Mouse (Mus musculus) 416B (cell line): ENCODE data around the gene 1700092M07Rik.

Experiments
- DNase-seq: peaks from one replicate; pipeline ENCODE4 v3.0.0; 2011; ENCODE audit warnings: low read depth

1700092M07Rik gene

DNA sequence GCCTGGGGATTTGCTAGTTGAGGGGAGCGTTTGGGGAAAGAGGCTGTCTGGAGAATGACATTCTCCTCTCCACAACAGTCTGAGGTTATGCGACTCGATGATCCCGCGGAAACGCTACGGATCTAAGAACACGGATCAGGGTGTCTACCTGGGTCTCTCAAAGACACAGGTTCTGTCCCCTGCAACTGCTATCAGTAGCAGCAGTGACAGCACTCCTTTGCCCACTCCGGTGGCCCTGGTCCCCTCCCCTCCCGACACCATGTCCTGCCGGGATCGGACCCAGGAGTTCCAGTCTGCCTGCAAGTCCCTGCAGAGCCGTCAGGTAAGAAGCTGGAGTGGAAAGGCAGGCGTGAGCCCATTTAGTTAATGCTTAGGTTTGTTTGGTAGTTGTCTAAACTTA lies 1.7 kb downstream of the 1700092M07Rik start:
- DNase-seq = peak; percentile 20

DNA sequence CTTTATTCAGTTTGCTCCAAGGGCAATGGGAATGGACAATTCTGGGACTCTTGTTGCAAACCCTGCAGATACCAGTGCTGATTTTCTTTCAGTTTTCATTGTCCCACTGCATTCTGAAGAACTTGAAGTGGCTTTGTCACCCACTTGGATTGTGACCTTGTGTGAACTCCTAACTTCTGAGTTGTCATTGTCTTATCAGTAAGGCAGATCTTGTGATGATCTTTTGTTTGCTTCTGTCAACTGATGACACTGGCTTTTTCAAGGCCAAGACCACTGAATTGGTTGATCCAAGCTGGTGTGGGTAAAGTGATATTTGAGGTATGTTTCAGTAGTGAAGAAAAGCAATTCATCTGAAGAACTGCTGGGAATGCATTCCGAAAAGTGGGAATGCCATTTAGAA lies 4.9 kb downstream of the 1700092M07Rik start:
- DNase-seq = no peak

DNA sequence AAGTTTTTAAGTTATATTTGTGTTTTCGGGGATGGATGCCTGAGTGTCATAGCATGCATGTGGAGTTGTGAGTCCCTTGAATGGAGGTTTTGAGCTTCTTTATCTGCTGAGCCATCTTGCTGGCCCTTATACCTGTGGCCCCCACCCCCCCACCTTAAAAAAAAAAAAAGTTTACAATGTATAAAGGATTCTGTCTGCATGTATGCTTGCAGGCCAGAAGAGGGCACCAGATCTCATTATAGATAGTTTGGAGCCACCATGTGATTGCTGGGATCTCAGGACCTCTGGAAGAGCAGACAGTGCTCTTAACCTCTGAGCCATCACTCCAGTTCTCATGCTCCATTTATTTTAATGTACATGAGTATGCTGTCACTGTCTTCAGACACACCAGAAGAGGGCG lies 6.8 kb downstream of the 1700092M07Rik start:
- DNase-seq = peak; percentile 54

DNA sequence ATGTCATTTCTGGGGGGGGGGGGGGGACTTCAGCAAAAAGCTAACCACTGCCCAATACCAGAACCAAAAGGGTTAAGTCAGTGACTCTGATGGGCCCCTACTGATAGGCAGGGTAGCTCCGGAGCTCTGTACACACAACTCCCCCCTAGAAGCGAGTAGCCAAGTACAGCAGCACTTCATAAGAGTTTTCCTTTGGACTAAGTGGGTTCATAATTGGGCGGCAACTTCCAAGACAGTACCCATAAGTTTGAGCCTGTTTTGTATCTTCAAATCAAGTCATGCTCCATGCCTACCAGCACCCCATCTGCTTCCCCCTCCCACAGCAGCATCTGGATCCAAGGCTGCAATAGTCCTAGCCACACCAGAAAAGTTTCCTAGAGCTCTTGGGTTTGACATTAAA lies 15.1 kb downstream of the 1700092M07Rik start:
- DNase-seq = no peak

DNA sequence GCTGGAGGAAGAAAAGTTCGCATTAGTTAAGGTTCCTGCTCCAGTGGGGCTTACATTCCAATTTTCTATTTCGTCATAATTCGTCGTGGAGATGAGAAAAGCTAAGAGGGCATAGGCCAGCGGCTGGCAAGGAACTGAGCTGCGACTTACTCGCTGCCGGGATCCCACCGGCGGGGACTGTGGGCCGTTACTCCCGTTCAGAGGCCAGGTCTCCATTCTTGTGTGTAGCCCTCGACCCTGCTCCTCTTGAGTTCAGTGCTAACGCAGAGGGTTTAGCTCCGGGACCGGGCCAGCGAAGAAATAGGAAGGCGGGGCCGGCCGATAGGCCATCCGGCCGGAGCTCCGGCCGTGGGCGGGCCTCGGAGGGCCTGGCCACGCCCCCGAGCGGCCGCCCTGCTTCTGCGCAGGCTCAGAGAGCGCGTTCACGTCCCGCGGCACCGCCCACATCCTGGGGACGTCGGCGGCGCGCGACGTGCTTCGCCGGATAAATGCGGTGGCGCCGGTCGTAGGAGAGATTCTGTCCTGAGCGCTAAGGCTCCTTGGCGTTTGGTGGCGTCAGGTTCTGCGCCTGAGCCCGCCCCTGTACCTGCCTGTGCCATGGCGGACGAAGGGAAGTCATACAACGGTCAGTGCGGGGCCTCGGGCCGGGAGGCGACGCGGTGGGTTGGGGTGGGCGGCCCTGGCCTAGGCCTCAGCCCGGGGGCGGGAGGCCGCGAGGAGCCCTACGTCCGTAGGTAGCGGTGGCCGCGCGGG lies 16.3 kb downstream of the 1700092M07Rik start, which contains the start of gene Nxf1:
Nxf1 (plus strand) TSS at position 439 of the 753 bp plus-strand sequence.
- DNase-seq = peak; percentile 94

DNA sequence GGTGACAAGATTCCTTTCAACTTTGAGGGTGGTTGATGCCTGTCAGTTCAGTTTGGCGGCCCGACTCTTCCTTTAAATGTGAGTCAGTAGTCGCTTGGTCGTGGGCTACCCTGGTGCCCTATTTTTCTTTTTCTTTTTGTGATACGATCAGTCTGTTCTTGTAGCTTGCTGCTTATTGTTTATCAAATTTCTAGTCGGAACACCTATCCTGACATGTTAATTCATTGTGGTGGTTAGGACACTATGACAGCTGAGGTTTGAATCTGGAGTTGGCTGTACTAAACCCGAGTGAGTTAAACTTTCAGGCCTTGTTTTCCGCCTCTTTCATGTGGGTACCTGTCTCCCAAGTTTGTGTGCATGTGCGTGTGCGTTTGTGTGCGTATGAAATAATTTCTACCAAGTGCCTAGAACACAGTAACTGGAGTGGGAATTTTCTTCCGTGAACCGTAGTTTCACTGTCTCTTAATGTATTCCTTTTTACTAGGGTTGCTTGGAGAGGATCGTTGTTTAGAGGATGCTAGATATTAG lies 17.0 kb downstream of the 1700092M07Rik start:
- peak; percentile 48 for DNase-seq

DNA sequence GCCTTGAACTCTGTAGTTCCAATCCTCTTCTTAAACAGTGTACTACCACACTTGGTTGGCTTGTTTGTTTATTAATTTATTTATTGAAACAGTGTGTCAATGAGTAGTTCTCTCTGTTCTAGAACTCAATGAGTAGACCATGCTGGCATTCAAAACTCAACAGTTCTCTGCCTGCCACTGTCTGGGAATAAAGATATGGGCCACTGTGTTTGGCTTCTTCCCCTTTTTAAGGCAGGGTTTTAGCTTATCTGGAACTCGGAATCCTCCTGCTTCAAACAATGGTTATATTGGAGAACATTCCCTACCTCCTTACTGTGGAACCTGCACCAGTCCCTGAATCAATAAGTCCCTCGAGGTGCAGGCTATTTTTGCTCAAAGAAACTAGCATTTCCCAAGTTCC lies 18.4 kb downstream of the 1700092M07Rik start:
- DNase-seq = no peak

DNA sequence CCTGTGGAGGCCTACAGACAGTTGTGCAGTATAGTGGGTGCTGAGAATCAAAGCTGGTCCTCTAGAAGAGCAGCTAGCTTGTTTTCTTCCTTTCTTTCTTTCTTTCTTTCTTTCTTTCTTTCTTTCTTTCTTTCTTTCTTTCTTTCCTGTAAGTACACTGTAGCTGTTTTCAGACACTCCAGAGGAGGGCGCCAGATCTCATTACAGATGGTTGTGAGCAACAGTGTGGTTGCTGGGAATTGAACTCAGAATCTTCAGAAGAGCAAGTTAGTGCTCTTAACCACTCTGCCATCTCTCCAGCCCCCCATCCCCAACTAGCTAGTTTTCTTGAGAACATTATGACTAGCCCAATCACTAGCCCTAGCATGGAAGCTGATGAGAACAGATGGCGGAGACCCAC lies 20.2 kb downstream of the 1700092M07Rik start:
- DNase-seq = no peak

DNA sequence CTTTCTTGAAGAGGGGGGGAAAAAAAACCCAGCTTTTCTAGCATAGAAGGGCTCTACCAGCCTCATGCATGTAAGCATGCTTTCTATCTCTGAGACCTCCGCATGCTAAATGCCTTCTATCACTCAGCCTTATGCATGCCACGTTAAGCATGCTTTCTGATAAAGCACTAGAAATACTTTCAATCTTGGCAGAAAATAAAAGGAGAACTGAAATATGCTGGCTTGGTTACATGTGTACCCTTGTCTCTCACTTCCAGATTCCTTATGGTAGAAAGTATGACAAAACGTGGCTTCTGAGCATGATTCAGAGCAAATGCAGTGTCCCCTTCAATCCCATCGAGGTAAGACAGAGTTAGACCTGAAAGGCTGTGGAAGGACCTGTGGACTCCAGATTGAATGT lies 22.8 kb downstream of the 1700092M07Rik start:
- no peak for DNase-seq

DNA sequence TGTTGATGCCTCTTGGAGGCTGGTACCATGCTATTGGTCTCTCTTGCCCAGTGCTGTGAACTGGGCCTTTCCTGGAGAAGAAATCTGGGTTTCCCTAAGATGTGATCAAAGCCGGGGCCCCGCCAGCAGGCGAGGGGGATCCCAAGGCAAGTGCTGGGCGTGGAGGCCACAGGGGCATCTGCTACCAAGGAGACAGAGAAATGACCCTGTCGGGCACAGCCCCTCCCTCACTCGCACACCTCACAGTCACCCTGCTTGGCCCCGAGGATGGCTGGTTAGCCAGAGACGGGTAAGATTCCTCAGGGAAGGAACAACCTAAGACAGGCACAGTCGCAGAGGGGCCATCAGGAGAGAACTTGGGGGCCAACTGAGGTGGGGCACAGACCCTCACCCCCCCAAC lies 25.0 kb downstream of the 1700092M07Rik start:
- DNase-seq = no peak

DNA sequence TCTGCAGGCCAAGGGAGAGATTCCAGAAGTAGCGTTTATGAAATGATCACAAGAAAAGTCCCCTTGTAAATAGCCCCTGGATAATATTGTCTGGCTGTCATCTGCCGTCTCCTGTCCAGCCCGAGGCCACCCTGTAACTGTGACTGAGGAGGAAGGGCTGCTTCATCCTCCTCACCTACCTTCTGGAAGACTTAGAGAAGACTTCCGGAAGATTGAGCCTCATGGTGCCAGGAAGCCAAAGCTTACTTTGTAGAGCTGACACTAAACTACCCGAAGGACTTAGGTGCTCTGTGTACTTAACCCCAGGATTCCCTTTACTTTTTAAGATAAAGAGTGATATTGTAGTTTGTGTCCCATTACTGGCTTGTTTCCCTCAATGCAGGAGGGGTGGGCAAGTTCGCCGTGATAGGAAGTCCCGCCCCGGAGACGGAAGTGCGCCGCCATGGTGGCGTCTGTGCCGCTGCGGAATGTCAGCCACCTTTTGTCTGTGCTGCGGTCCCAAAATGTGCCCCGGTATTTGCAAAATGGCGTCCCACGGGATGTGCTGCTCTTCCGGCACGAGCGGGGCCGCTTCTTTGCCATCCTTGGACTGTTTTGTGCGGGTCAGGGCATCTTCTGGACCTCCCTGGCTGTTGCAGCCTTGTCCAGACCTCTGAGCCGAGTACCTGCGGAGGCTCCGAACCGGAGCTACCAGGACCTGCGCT lies 30.2 kb downstream of the 1700092M07Rik start, which contains the start of gene Tmem223:
Tmem223 (plus strand) TSS at position 430 of the 704 bp plus-strand sequence.
- peak; percentile 83 for DNase-seq

DNA sequence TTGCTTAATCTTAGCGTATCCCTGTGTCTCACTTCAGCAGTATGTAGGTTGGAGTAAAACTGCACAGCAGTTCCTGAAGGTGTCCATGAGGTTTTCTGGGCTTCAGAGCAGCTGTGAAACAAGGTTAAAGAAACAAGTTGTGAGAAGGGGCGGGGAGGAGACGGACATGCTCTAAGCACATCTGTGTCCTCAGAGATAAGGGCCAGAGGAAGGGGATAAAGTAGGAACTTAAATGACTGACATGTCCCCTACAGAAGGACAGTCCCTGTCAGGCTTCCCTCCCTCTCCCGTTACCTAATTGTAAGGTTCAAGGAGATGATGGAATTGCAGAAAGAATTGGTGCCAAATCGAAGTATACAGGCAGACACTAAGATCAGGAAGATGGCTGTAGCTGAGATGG lies 32.5 kb downstream of the 1700092M07Rik start:
- peak; percentile 70 for DNase-seq

DNA sequence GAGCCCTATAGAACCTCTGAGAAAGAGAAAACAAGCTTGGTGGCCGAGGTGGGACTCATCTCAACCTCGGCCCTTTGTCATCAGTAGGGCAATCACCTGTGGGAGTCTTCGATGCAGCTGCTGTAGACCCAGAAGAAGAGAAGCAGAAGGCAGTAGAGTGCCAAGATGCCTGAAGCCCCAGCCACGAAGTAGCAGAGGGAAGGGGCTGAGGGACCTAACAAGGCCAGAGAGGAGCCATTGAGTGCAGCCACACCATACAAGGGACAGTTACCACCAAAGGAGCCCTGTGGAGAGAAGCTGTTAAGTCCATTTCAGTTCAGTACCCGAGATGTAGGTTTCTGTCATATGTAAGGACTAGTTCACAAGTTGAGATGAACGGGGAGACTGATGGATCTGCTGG lies 32.9 kb downstream of the 1700092M07Rik start:
- DNase-seq = peak; percentile 49

DNA sequence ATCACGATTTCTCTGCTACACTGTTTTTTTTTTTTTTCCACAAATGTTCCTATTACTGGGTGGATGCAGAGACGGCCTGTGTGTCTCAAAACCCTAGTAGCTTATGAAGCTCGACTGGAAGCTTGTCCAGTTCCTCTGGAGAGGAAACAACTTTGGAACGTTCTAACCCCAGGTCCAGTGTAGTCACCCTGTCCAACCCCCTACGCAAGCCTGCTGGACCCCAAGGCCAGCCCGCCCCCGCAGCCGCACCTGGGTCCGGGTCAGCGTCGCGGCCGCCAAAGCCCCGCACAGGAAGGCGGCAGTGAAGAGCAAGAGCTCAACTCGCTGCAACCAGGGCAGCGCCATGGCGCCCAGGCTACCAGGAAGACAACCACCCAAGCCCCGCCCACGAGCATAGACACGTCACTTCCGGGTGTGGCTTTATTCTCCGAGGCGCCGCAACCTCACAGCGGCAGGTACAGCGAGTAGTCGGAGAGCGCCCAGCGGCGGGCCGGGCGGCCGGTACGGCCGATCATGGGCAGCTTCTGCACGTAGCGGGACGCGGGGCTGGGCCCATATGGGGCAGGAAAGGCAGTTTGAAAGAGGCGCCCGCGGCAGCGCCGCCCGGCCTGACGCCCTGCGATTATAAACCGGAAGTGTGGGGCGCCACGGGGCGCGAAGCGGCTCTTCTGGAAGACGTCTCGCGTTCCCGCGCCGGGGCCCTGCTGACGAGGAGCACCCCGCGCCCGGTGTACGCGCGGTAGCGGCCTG lies 33.7 kb downstream of the 1700092M07Rik start, which contains the start of gene Tmem179b:
Tmem179b (minus strand) TSS at position 382 of the 750 bp plus-strand sequence.
- DNase-seq = peak; percentile 95

DNA sequence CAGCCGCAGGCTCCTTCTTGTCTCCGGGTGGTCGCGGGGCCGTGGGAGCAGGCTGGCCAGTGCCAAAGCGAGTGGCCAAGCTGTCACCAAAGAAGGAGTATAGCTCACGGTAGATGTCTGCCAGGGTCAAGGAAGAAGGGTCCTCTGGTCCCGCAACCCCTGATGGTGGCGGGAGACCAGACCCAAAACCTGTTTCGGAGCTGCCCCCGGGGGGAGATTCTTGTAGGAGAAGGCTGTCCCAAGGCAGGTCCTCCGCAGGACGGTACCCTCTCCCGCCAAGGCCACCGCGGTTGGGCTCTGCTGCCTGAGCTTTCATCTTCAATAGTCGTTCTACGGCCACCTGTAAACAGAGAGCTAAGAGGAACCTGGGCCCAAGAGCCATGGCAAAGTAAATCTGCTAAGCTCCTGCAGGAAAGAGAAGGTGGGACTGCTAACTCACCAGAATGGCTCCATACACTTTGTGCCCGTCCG lies 34.5 kb downstream of the 1700092M07Rik start:
- DNase-seq = peak; percentile 40

DNA sequence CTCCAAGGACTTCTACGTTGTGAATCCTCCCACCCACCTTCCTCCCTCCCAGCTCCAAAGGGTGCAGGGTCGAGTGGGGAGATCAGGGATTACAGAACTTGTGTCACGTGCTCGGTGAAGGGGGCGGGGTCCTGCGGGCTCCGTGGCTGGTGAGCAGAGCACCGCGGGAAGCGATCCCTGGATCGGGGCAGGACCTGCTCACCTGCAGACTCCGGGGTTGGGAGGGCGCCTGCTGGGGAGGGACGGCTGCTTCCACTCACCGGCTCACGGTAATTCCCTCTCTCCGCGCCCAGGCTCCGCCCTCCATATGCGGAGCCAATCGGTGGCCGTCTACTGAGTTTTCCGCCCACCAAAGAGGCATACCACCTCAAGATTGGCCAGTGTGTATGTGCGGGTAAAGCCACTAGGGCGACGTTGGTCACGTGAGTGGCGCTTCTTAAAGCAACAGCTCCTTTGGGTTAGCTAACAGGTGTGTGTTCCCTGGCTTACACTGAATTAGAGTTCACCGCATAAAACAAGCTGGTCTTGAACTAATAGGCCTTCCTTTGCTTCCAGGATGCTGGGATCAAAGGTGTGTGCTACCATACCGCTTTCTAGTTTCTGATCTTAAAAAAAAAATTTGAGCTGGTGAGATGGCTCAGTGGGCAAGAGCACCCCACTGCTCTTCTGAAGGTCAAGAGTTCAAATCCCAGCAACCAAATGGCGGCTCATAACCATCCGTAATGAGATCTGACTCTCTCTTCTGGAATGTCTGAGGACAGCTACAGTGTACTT lies 45.7 kb downstream of the 1700092M07Rik start, which contains the start of gene Taf6l:
Taf6l (minus strand) TSS at position 410 of the 774 bp plus-strand sequence.
- peak; percentile 98 for DNase-seq

DNA sequence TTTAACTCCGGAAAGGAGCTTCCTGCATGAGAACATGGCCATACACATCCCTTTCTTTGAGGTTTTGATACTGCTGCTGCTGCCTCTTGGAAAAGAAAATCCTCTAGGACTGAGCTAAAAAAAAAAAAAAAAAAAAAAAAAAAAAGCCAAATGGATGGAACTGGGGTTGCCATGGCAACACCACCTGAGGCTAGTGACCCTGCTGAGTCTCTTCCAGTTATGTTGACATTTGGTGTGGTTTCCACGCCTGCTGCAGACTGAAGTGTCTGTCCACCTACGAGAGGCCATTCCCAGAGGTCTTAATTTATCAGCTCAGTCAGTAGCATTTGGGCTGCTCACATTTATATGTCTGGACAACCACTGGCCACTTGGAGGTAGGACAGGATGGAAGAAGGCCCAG lies 48.0 kb downstream of the 1700092M07Rik start:
- DNase-seq = no peak

DNA sequence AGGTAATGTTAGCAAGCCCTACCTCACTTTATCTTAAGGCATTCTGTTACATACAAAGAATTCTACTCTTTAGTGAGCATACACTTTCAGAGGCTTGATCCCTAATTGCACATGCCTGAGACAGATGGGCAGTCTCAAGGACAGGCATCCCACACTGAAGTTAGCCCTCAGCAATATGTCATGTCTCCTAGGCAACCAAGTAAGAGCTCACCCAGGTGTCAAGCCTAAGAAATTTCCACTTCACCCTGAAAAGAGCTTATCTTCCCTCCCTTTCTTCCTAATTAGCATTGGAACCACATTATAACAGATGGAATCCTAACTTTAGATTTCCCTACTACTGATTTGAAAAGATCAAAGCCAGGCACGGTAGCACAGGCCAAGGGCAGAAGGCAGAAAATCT lies 48.7 kb downstream of the 1700092M07Rik start:
- no peak for DNase-seq

DNA sequence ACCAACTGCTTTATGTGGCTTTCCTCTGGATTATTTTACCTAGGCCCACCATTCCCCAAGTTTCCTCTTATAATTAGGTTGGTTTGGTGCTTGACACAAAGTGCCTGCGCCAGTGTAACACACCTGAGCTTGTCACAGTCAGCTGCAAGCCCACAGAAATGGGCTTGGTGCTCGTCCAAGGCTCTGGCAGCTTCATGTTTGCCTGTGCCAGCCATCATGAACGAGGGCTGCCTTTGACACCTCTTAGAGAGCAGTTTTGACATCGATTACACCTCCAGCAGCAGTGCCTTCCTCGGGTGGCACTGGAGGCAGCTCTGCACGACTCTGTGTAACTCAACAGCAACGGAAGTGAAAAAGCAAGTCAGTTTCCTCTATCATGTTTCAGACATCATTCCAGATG lies 49.7 kb downstream of the 1700092M07Rik start:
- no peak for DNase-seq
